Mouse (Mus musculus): ENCODE data around the gene Ints3. TPM values are rescaled to one million over a fixed set of nuclear protein-coding genes. Genes with fewer than 3 reads are reported as not detected.
"Not testable (repeated sequence)": the region's sequence is repeated elsewhere in the genome, so short reads cannot be mapped to it uniquely, and the experiment has no call there.

Ints3 gene
- polyA plus RNA-seq, 1 experiment from 2014 or later: 19.8 TPM

- Histone ChIP-seq H3K27ac (ENCODE audit: low read length) (no peak overlapping the region), H3K4me1 (ENCODE audit: control insufficient read depth, insufficient read depth, low read length) (no peaks in the 10 kb centered on the region), H3K9ac (ENCODE audit: low read length) (no peak overlapping the region), H3K4me3 (ENCODE audit: low read length) (no peak overlapping the region), H3K4me2 (ENCODE audit: low read depth, low read length) (no peak overlapping the region), H3K9me3 (replicated peaks; ENCODE audit: control insufficient read depth, low read length) (no peaks in the 10 kb centered on the region), H3K36me3 (ENCODE audit: control insufficient read depth, insufficient read depth) (no peaks in the 10 kb centered on the region), H3K27me3 (ENCODE audit: control insufficient read depth, insufficient read depth, low read length) (no peaks in the 10 kb centered on the region)
- 24% methylated on average over 2 of the region's 2 CpGs for WGBS
- ATAC-seq (replicated peaks; ENCODE audit: extremely low read depth, insufficient read depth, low FRiP score): no peak
These were observed 64.4 kb downstream of the Ints3 start for GRCm38 (mm10) chr3:90369041-90369440.

GRCm38 (mm10) chr3:90367001-90367632 lies 66.3 kb downstream of the Ints3 start:
- no peak for ATAC-seq (replicated peaks; ENCODE audit: extremely low read depth, insufficient read depth, low FRiP score)
- Histone ChIP-seq H3K27ac (ENCODE audit: low read length) (no peak overlapping the region), H3K9me3 (replicated peaks; ENCODE audit: control insufficient read depth, low read length) (no peaks in the 10 kb centered on the region), H3K27me3 (ENCODE audit: control insufficient read depth, insufficient read depth, low read length) (no peaks in the 10 kb centered on the region), H3K4me1 (ENCODE audit: control insufficient read depth, insufficient read depth, low read length) (no peaks in the 10 kb centered on the region), H3K4me2 (ENCODE audit: low read depth, low read length) (no peak overlapping the region), H3K9ac (ENCODE audit: low read length) (no peak overlapping the region), H3K36me3 (ENCODE audit: control insufficient read depth, insufficient read depth) (no peaks in the 10 kb centered on the region), H3K4me3 (ENCODE audit: low read length) (no peak overlapping the region)
- WGBS: 82% methylated on average over 5 of the region's 5 CpGs

GRCm38 (mm10) chr3:90362346-90362745 lies 71.1 kb downstream of the Ints3 start:
- Histone ChIP-seq H3K27ac (ENCODE audit: low read length) (no peak overlapping the region), H3K9me3 (replicated peaks; ENCODE audit: control insufficient read depth, low read length) (no peaks in the 10 kb centered on the region), H3K4me2 (ENCODE audit: low read depth, low read length) (no peak overlapping the region), H3K4me1 (ENCODE audit: control insufficient read depth, insufficient read depth, low read length) (no peaks in the 10 kb centered on the region), H3K9ac (ENCODE audit: low read length) (no peak overlapping the region), H3K36me3 (ENCODE audit: control insufficient read depth, insufficient read depth) (peaks cover 15% of the 10 kb centered on the region), H3K4me3 (ENCODE audit: low read length) (no peak overlapping the region), H3K27me3 (ENCODE audit: control insufficient read depth, insufficient read depth, low read length) (no peaks in the 10 kb centered on the region)
- no peak for ATAC-seq (replicated peaks; ENCODE audit: extremely low read depth, insufficient read depth, low FRiP score)
- WGBS: 54% methylated on average over 2 of the region's 2 CpGs

GRCm38 (mm10) chr3:90361476-90361875 lies 71.9 kb downstream of the Ints3 start:
- Histone ChIP-seq H3K36me3 (ENCODE audit: control insufficient read depth, insufficient read depth) (peaks cover 20% of the 10 kb centered on the region), H3K9me3 (replicated peaks; ENCODE audit: control insufficient read depth, low read length) (no peaks in the 10 kb centered on the region), H3K4me3 (ENCODE audit: low read length) (no peak overlapping the region), H3K4me2 (ENCODE audit: low read depth, low read length) (no peak overlapping the region), H3K4me1 (ENCODE audit: control insufficient read depth, insufficient read depth, low read length) (no peaks in the 10 kb centered on the region), H3K27me3 (ENCODE audit: control insufficient read depth, insufficient read depth, low read length) (no peaks in the 10 kb centered on the region), H3K27ac (ENCODE audit: low read length) (no peak overlapping the region), H3K9ac (ENCODE audit: low read length) (no peak overlapping the region)
- ATAC-seq (replicated peaks; ENCODE audit: extremely low read depth, insufficient read depth, low FRiP score): no peak
- WGBS: 83% methylated on average over 4 of the region's 4 CpGs

- peaks cover 39% of the 10 kb centered on the region for H3K36me3 ChIP-seq (ENCODE audit: control insufficient read depth, insufficient read depth)
- H3K4me3 ChIP-seq (ENCODE audit: low read length): no peak overlapping the region
- no peak overlapping the region for H3K4me2 ChIP-seq (ENCODE audit: low read depth, low read length)
- H3K27me3 ChIP-seq (ENCODE audit: control insufficient read depth, insufficient read depth, low read length): no peaks in the 10 kb centered on the region
- no peaks in the 10 kb centered on the region for H3K4me1 ChIP-seq (ENCODE audit: control insufficient read depth, insufficient read depth, low read length)
- 97% methylated on average over 1 of the region's 1 CpGs for WGBS
- ATAC-seq (replicated peaks; ENCODE audit: extremely low read depth, insufficient read depth, low FRiP score): no peak
- H3K27ac ChIP-seq (ENCODE audit: low read length): no peak overlapping the region
- H3K9ac ChIP-seq (ENCODE audit: low read length): no peak overlapping the region
- H3K9me3 ChIP-seq (replicated peaks; ENCODE audit: control insufficient read depth, low read length): no peaks in the 10 kb centered on the region
These were observed 74.2 kb downstream of the Ints3 start for GRCm38 (mm10) chr3:90359230-90359629.

- H3K9me3 ChIP-seq (replicated peaks; ENCODE audit: control insufficient read depth, low read length): no peaks in the 10 kb centered on the region
- no peak overlapping the region for H3K27ac ChIP-seq (ENCODE audit: low read length)
- H3K4me2 ChIP-seq (ENCODE audit: low read depth, low read length): no peak overlapping the region
- WGBS: 64% methylated on average over 7 of the region's 7 CpGs
- H3K9ac ChIP-seq (ENCODE audit: low read length): no peak overlapping the region
- H3K4me3 ChIP-seq (ENCODE audit: low read length): no peak overlapping the region
- H3K4me1 ChIP-seq (ENCODE audit: control insufficient read depth, insufficient read depth, low read length): no peaks in the 10 kb centered on the region
- ATAC-seq (replicated peaks; ENCODE audit: extremely low read depth, insufficient read depth, low FRiP score): no peak
- no peaks in the 10 kb centered on the region for H3K27me3 ChIP-seq (ENCODE audit: control insufficient read depth, insufficient read depth, low read length)
- H3K36me3 ChIP-seq (ENCODE audit: control insufficient read depth, insufficient read depth): peaks cover 46% of the 10 kb centered on the region
These were observed 75.5 kb downstream of the Ints3 start for GRCm38 (mm10) chr3:90357959-90358358.

- Histone ChIP-seq H3K9me3 (replicated peaks; ENCODE audit: control insufficient read depth, low read length) (peaks cover 5% of the 10 kb centered on the region), H3K9ac (ENCODE audit: low read length) (no peak overlapping the region), H3K27ac (ENCODE audit: low read length) (no peak overlapping the region), H3K4me2 (ENCODE audit: low read depth, low read length) (no peak overlapping the region), H3K36me3 (ENCODE audit: control insufficient read depth, insufficient read depth) (peaks cover 44% of the 10 kb centered on the region), H3K4me3 (ENCODE audit: low read length) (no peak overlapping the region), H3K27me3 (ENCODE audit: control insufficient read depth, insufficient read depth, low read length) (no peaks in the 10 kb centered on the region), H3K4me1 (ENCODE audit: control insufficient read depth, insufficient read depth, low read length) (no peaks in the 10 kb centered on the region)
- WGBS: 97% methylated on average over 4 of the region's 4 CpGs
- no peak for ATAC-seq (replicated peaks; ENCODE audit: extremely low read depth, insufficient read depth, low FRiP score)
These were observed 85.6 kb downstream of the Ints3 start for GRCm38 (mm10) chr3:90347847-90348246.

- H3K9me3 ChIP-seq (replicated peaks; ENCODE audit: control insufficient read depth, low read length); H3K4me1 ChIP-seq (ENCODE audit: control insufficient read depth, insufficient read depth, low read length); H3K4me3 ChIP-seq (ENCODE audit: low read length); H3K4me2 ChIP-seq (ENCODE audit: low read depth, low read length); H3K27ac ChIP-seq (ENCODE audit: low read length); ATAC-seq (replicated peaks; ENCODE audit: extremely low read depth, insufficient read depth, low FRiP score); H3K27me3 ChIP-seq (ENCODE audit: control insufficient read depth, insufficient read depth, low read length); H3K9ac ChIP-seq (ENCODE audit: low read length): not testable (repeated sequence)
- 66% methylated on average over 2 of the region's 2 CpGs for WGBS
- H3K36me3 ChIP-seq (ENCODE audit: control insufficient read depth, insufficient read depth): peaks cover 32% of the 10 kb centered on the region
These were observed 90.6 kb downstream of the Ints3 start for GRCm38 (mm10) chr3:90342853-90343252.

Measured in heart, embryonic 16.5 days (tissue).